Mouse (Mus musculus) ES-E14 (cell line): ENCODE measurements around the gene Ptprn2. TPM values are rescaled to one million over a fixed set of nuclear protein-coding genes. Genes with fewer than 3 reads are reported as not detected.
A peak's percentile ranks its signal among the peaks of the same experiment; 100 is the strongest.

Experiments used
- DNase-seq: peaks from one replicate; pipeline ENCODE4 v3.0.0-alpha.2; 2013; ENCODE audit warnings: low read depth, low spot score
- H3K27ac ChIP-seq: 2 replicates; pipeline ENCODE4 v1.5.1; 2012; ENCODE audit warnings: low read depth, mild to moderate bottlenecking, low read length, moderate library complexity, mixed read lengths; ENCODE audit not compliant: poor library complexity, insufficient read depth, severe bottlenecking
- H3K36me3 ChIP-seq: 2 replicates; pipeline ENCODE4 v1.6.1; 2012; ENCODE audit warnings: mild to moderate bottlenecking, low read length, moderate library complexity, mixed read lengths; ENCODE audit not compliant: control insufficient read depth, poor library complexity, insufficient read depth, severe bottlenecking
- H3K4me1 ChIP-seq, 2 experiments: fragments of 150-350 bp in 1 of 2; sonication (generic) in 1 of 2; 2 replicates each; pipeline ENCODE4 v1.6.1; 2012; ENCODE audit warnings: low read length in 2 of 2, mild to moderate bottlenecking in 1 of 2, mixed read lengths in 1 of 2; ENCODE audit not compliant: control insufficient read depth in 2 of 2, insufficient read depth in 2 of 2, poor library complexity in 1 of 2
- H3K4me3 ChIP-seq, 2 experiments: fragments of 150-350 bp in 1 of 2; sonication (generic) in 1 of 2; 2 replicates each; pipeline ENCODE4 v1.5.1; 2012; ENCODE audit warnings: low read length in 2 of 2, low read depth in 1 of 2, mild to moderate bottlenecking in 1 of 2, mixed read lengths in 1 of 2; ENCODE audit not compliant: insufficient read depth in 1 of 2, poor library complexity in 1 of 2, severe bottlenecking in 1 of 2
- H3K9ac ChIP-seq: 2 replicates; pipeline ENCODE4 v1.6.1; 2012; ENCODE audit warnings: low read depth, mild to moderate bottlenecking, low read length, mixed read lengths; ENCODE audit not compliant: poor library complexity, insufficient read depth, severe bottlenecking
- H3K9me3 ChIP-seq: fragments of 150-350 bp; sonication (generic); 2 replicates; pipeline ENCODE4 v1.6.1; 2012; ENCODE audit warnings: low read depth, mild to moderate bottlenecking, low read length; ENCODE audit not compliant: control insufficient read depth, insufficient read depth
- CHD2 ChIP-seq: IDR thresholded peaks from 2 replicates; pipeline ENCODE4 v1.6.1; 2014; ENCODE audit warnings: mild to moderate bottlenecking, low read depth, low read length, inconsistent platforms
- HCFC1 ChIP-seq: IDR thresholded peaks from 2 replicates; pipeline ENCODE4 v1.6.1; 2012; ENCODE audit warnings: low read length, inconsistent platforms, borderline replicate concordance; ENCODE audit not compliant: insufficient read depth
- MAFK ChIP-seq: IDR thresholded peaks from 2 replicates; pipeline ENCODE4 v1.6.1; 2014; ENCODE audit warnings: mild to moderate bottlenecking, low read depth, low read length, inconsistent platforms; ENCODE audit not compliant: insufficient read depth
- ZC3H11A ChIP-seq: IDR thresholded peaks from 2 replicates; pipeline ENCODE4 v1.6.1; 2012; ENCODE audit warnings: low read depth, mild to moderate bottlenecking, inconsistent platforms, low read length, borderline replicate concordance
- ZNF384 ChIP-seq: IDR thresholded peaks from 2 replicates; pipeline ENCODE4 v1.6.1; 2012; ENCODE audit warnings: low read depth, low read length, inconsistent platforms
- in situ Hi-C, 2 experiments: fragments of 600-800 bp; cut with MboI; formaldehyde crosslinking; loops; one replicate each; pipeline ENCODE4 v1.15.1; 2025; ENCODE audit warnings: low sequenced_read_pairs in 2 of 2, inconsistent platforms in 1 of 2; ENCODE audit not compliant: unreplicated experiment in 2 of 2
- total RNA-seq: library from RNA; depleted of rRNA; stranded (reverse); fragments of 300-350 nt; gene quantifications from 2 replicates; pipeline ENCODE4 v1.2.3, GENCODE M21; 2012

The Ptprn2 gene
- total RNA-seq, 1 experiment = 0.40 TPM

GRCm38 (mm10) chr12:116601395-116601794 is 115.9 kb downstream of the Ptprn2 start:
- no peaks in the 10 kb centered on the region for H3K36me3 ChIP-seq
- H3K4me1 ChIP-seq = no peaks in the 10 kb centered on the region
- no peak for DNase-seq
- in situ Hi-C loops = no loop called here
- no peak overlapping the region for H3K4me3 ChIP-seq
- no peak overlapping the region for H3K9ac ChIP-seq
- no peaks in the 10 kb centered on the region for H3K9me3 ChIP-seq
- H3K27ac ChIP-seq = no peak overlapping the region
- TF ChIP-seq CHD2 (no peak), HCFC1 (no peak), ZC3H11A (no peak), ZNF384 (no peak), MAFK (no peak)

- no peaks in the 10 kb centered on the region for H3K4me1 ChIP-seq
- H3K9me3 ChIP-seq = no peaks in the 10 kb centered on the region
- H3K4me3 ChIP-seq = no peak overlapping the region
- no peak overlapping the region for H3K27ac ChIP-seq
- no peak overlapping the region for H3K9ac ChIP-seq
- H3K36me3 ChIP-seq = no peaks in the 10 kb centered on the region
- no peak for DNase-seq
- in situ Hi-C loops = no loop called here
- no peak for TF ChIP-seq ZC3H11A
- no peak for TF ChIP-seq HCFC1
- no peak for TF ChIP-seq ZNF384
- no peak for TF ChIP-seq MAFK
- no peak for TF ChIP-seq CHD2
Measured at GRCm38 (mm10) chr12:116601921-116602320, 116.4 kb downstream of the Ptprn2 start.

- in situ Hi-C loops = no loop called here
- no peak for TF ChIP-seq ZNF384
- TF ChIP-seq HCFC1 = no peak
- no peak for TF ChIP-seq ZC3H11A
- no peak for TF ChIP-seq MAFK
- no peak for TF ChIP-seq CHD2
Measured at GRCm38 (mm10) chr12:116608598-116608997, 123.1 kb downstream of the Ptprn2 start.

GRCm38 (mm10) chr12:116619868-116620267 is 134.3 kb downstream of the Ptprn2 start:
- DNase-seq = peak; percentile 43
- H3K36me3 ChIP-seq = no peaks in the 10 kb centered on the region
- H3K4me1 ChIP-seq = no peaks in the 10 kb centered on the region
- in situ Hi-C loops = no loop called here
- no peaks in the 10 kb centered on the region for H3K9me3 ChIP-seq
- H3K4me3 ChIP-seq = no peak overlapping the region
- TF ChIP-seq ZNF384 (no peak), HCFC1 (no peak), ZC3H11A (peak; percentile 55; the same call in 1 of the 2 replicates), MAFK (no peak), CHD2 (no peak)
- no peak overlapping the region for H3K9ac ChIP-seq
- no peak overlapping the region for H3K27ac ChIP-seq

More at GRCm38 (mm10) chr12:116608598-116608997, 123.1 kb downstream of the Ptprn2 start:
- no peaks in the 10 kb centered on the region for H3K4me1 ChIP-seq
- H3K9me3 ChIP-seq = no peaks in the 10 kb centered on the region
- H3K4me3 ChIP-seq = no peak overlapping the region
- H3K36me3 ChIP-seq = no peaks in the 10 kb centered on the region
- H3K27ac ChIP-seq = no peak overlapping the region
- no peak for DNase-seq
- no peak overlapping the region for H3K9ac ChIP-seq

GRCm38 (mm10) chr12:116620299-116620698 is 134.8 kb downstream of the Ptprn2 start:
- H3K4me3 ChIP-seq = no peak overlapping the region
- no peaks in the 10 kb centered on the region for H3K9me3 ChIP-seq
- TF ChIP-seq HCFC1 = no peak
- TF ChIP-seq ZC3H11A = no peak
- no peak for TF ChIP-seq ZNF384
- TF ChIP-seq MAFK = no peak
- no peak for TF ChIP-seq CHD2
- no peak overlapping the region for H3K27ac ChIP-seq
- DNase-seq = no peak
- H3K4me1 ChIP-seq = 0 out of 4 replicates have a peak, but pooled peaks cover 0 to under 1% of the 10 kb centered on the region in 2 experiments
- H3K9ac ChIP-seq = no peak overlapping the region
- in situ Hi-C loops = no loop called here
- no peaks in the 10 kb centered on the region for H3K36me3 ChIP-seq
